Mouse (Mus musculus): ENCODE measurements around the gene Ano6.

- TF ChIP-seq CTCF (IDR thresholded peaks at IDR 0.05; ENCODE audit: low read depth) (no peak), EP300 (IDR thresholded peaks at IDR 0.05; ENCODE audit: low read depth) (no peak)
These were observed 134.8 kb downstream of the Ano6 start for GRCm38 (mm10) chr15:95925334-95925986.

Measured in liver, embryonic 14.5 days (tissue).